Comparison of ENCODE assay signal across 8 mouse cellular contexts in the genomic region with DNA sequence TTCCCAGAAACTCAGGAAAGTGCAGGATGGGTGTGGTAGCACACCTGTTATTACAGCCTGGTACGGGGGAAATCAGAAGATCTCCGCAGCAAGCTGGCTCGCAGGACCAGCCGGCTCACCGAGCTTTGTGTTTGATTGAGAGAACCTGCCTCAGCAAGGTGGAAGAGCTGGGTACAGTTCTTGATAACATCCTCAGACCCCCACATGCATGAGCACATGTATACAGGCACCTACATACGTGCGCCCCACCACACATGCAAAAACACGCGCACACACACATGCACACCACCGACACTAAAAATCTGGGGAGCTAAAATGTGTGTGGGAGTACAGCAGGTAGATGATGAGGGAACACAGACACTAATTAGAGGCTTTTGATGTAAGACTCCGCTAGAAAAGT. TPM values are rescaled to one million over a fixed set of nuclear protein-coding genes. Genes with fewer than 3 reads are reported as not detected.
DNase-seq lines count a peak whose midpoint lies in the region; ATAC-seq and TF ChIP-seq lines count a peak whose summit lies in the region.

No protein-coding gene starts in this region.

- ATAC-seq in kidney, embryonic 14.5 days (ENCODE audit: low FRiP score, low TSS enrichment), result no peak
- ATAC-seq in embryonic facial prominence, embryonic 11.5 days (replicated peaks; ENCODE audit: insufficient number of reproducible peaks, low FRiP score, low TSS enrichment, low read depth), result no peak
- no peak for ATAC-seq in hindbrain, postnatal 0 days
- ATAC-seq in midbrain, postnatal 0 days (ENCODE audit: low FRiP score), result no peak
- no peak for ATAC-seq in inflammation-experienced regulatory T-cells, adult 6 months

- peak overlapping the region; percentile 96 for H3K4me2 ChIP-seq in kidney, embryonic 14.5 days (replicated peaks; ENCODE audit: low read depth, low read length)
- H3K4me2 ChIP-seq in embryonic facial prominence, embryonic 11.5 days (ENCODE audit: low read depth, low read length), result peak overlapping the region; percentile 89
- peak overlapping the region; percentile 91 for H3K4me2 ChIP-seq in hindbrain, postnatal 0 days (ENCODE audit: low read depth, low read length)
- H3K4me2 ChIP-seq in midbrain, postnatal 0 days (ENCODE audit: low read depth, low read length, poor library complexity, severe bottlenecking), result peak overlapping the region; percentile 64

- H3K4me1 ChIP-seq in kidney, embryonic 14.5 days (ENCODE audit: control insufficient read depth, insufficient read depth, low read length), result 0 out of 2 replicates have a peak, but pooled peaks cover 7% of the 10 kb centered on the region
- H3K4me1 ChIP-seq in embryonic facial prominence, embryonic 11.5 days (ENCODE audit: control insufficient read depth, insufficient read depth, low read length), result no peaks in the 10 kb centered on the region
- peaks cover 4% of the 10 kb centered on the region; the same call in 1 of the 2 replicates for H3K4me1 ChIP-seq in hindbrain, postnatal 0 days (ENCODE audit: insufficient read depth, low read length)
- H3K4me1 ChIP-seq in midbrain, postnatal 0 days (ENCODE audit: insufficient read depth, low read length), result 0 out of 2 replicates have a peak, but pooled peaks cover 3% of the 10 kb centered on the region

- H3K9ac ChIP-seq in kidney, embryonic 14.5 days (ENCODE audit: low read depth, low read length), result 0 out of 2 replicates have a peak overlapping the region, but pooled peaks have one; percentile 55
- peak overlapping the region; percentile 81 for H3K9ac ChIP-seq in embryonic facial prominence, embryonic 11.5 days (replicated peaks; ENCODE audit: low read length)
- peak overlapping the region; percentile 66 for H3K9ac ChIP-seq in hindbrain, postnatal 0 days (replicated peaks; ENCODE audit: low read length)
- peak overlapping the region; percentile 75 for H3K9ac ChIP-seq in midbrain, postnatal 0 days (replicated peaks; ENCODE audit: low read length, poor library complexity, severe bottlenecking)

- no peak overlapping the region for H3K27ac ChIP-seq in kidney, embryonic 14.5 days (ENCODE audit: low read depth, low read length)
- H3K27ac ChIP-seq in embryonic facial prominence, embryonic 11.5 days (replicated peaks; ENCODE audit: low read depth, low read length), result no peak overlapping the region
- H3K27ac ChIP-seq in hindbrain, postnatal 0 days, result peak overlapping the region; percentile 78; the same call in 1 of the 2 replicates
- peak overlapping the region; percentile 75 for H3K27ac ChIP-seq in midbrain, postnatal 0 days (ENCODE audit: low read depth, low read length)

- no peaks in the 10 kb centered on the region for H3K27me3 ChIP-seq in kidney, embryonic 14.5 days (ENCODE audit: control insufficient read depth, insufficient read depth, low read length)
- no peaks in the 10 kb centered on the region for H3K27me3 ChIP-seq in embryonic facial prominence, embryonic 11.5 days (ENCODE audit: control insufficient read depth, insufficient read depth, low read length)
- H3K27me3 ChIP-seq in hindbrain, postnatal 0 days (ENCODE audit: insufficient read depth, low read length), result no peaks in the 10 kb centered on the region
- no peaks in the 10 kb centered on the region for H3K27me3 ChIP-seq in midbrain, postnatal 0 days (ENCODE audit: insufficient read depth, low read length)

- H3K9me3 ChIP-seq in kidney, embryonic 14.5 days (ENCODE audit: control insufficient read depth, low read length), result no peaks in the 10 kb centered on the region
- H3K9me3 ChIP-seq in embryonic facial prominence, embryonic 11.5 days (replicated peaks; ENCODE audit: control insufficient read depth, low read length), result no peaks in the 10 kb centered on the region
- no peaks in the 10 kb centered on the region for H3K9me3 ChIP-seq in hindbrain, postnatal 0 days (ENCODE audit: low read length)
- H3K9me3 ChIP-seq in midbrain, postnatal 0 days (ENCODE audit: low read length), result no peaks in the 10 kb centered on the region

- 0 out of 2 replicates have a peak, but pooled peaks cover 4% of the 10 kb centered on the region for H3K36me3 ChIP-seq in kidney, embryonic 14.5 days (ENCODE audit: control insufficient read depth, insufficient read depth, low read length)
- no peaks in the 10 kb centered on the region for H3K36me3 ChIP-seq in embryonic facial prominence, embryonic 11.5 days (replicated peaks; ENCODE audit: control insufficient read depth, insufficient read depth, low read depth, low read length)
- H3K36me3 ChIP-seq in hindbrain, postnatal 0 days (ENCODE audit: insufficient read depth, low read length), result peaks cover 8% of the 10 kb centered on the region; the same call in 1 of the 2 replicates
- peaks cover 15% of the 10 kb centered on the region for H3K36me3 ChIP-seq in midbrain, postnatal 0 days (ENCODE audit: insufficient read depth, low read length)

- no peak for DNase-seq in kidney, adult 8-10 months
- no peak for DNase-seq in embryonic facial prominence, embryonic 11.5 days (ENCODE audit: low spot score)
- no peak for DNase-seq in hindbrain, postnatal 0 days (ENCODE audit: low spot score)
- no peak for DNase-seq in midbrain, postnatal 0 days (ENCODE audit: low spot score)
- no peak for DNase-seq in urinary bladder, postnatal 25 days (ENCODE audit: low spot score)
- DNase-seq in embryo, embryonic 10 days (ENCODE audit: low spot score), result no peak

- WGBS in kidney, embryonic 14.5 days, result 81% methylated on average over 11 of the region's 11 CpGs
- 76% methylated on average over 11 of the region's 11 CpGs for WGBS in embryonic facial prominence, embryonic 11.5 days
- WGBS in hindbrain, postnatal 0 days, result 78% methylated on average over 11 of the region's 11 CpGs
- WGBS in midbrain, postnatal 0 days, result 79% methylated on average over 11 of the region's 11 CpGs

- TF ChIP-seq CTCF in hindbrain, postnatal 0 days (IDR thresholded peaks at IDR 0.05; ENCODE audit: low read depth), result no peak
- no peak for TF ChIP-seq CTCF in midbrain, postnatal 0 days (IDR thresholded peaks at IDR 0.05)

- peak overlapping the region; percentile 55 for H3K4me3 ChIP-seq in kidney, embryonic 14.5 days (ENCODE audit: low read length)
- H3K4me3 ChIP-seq in embryonic facial prominence, embryonic 11.5 days (ENCODE audit: low read depth, low read length), result peak overlapping the region; percentile 66
- H3K4me3 ChIP-seq in hindbrain, postnatal 0 days (ENCODE audit: low read length), result peak overlapping the region; percentile 70
- peak overlapping the region; percentile 80 for H3K4me3 ChIP-seq in midbrain, postnatal 0 days (ENCODE audit: low read depth, low read length)

RNA-seq across cellular contexts. Expression of gene Daglb, which starts 0.7 kb away (rescaled TPM):
- polyA plus RNA-seq in kidney, embryonic 14.5 days (2014; fragmentation: Nextera tagmentation; extraction: Ambion mirVana), result 5.4 and 7.2 TPM in 2 replicates
- 7.2 and 7.3 TPM in 2 replicates for polyA plus RNA-seq in embryonic facial prominence, embryonic 11.5 days (2014; fragmentation: Nextera tagmentation; extraction: Ambion mirVana)
- 30.1 and 30.5 TPM in 2 replicates for total RNA-seq in hindbrain, postnatal 0 days (2014; rRNA removed)
- 19.3 and 20.3 TPM in 2 replicates for polyA plus RNA-seq in hindbrain, postnatal 0 days (2015; fragmentation: Nextera tagmentation; extraction: Ambion mirVana)
- 24.6 and 25.6 TPM in 2 replicates for total RNA-seq in midbrain, postnatal 0 days (2014; rRNA removed)
- polyA plus RNA-seq in midbrain, postnatal 0 days (2015; fragmentation: Nextera tagmentation; extraction: Ambion mirVana), result 21.3 and 22.8 TPM in 2 replicates
- 10 to 100 TPM in 2 of 3 experiments, 1 to 10 TPM in 1; 9.5 to 13.0 (median 12.7) TPM for polyA plus RNA-seq in inflammation-experienced regulatory T-cells, adult 6 months (2017; shearing (Covaris generic))

Comparison
In these comparisons a context has a peak if more than half of its experiments do, and no peak if none do; other contexts are left out.
1. H3K27ac ChIP-seq: peak in hindbrain, postnatal 0 days (single experiment) and midbrain, postnatal 0 days (single experiment); none in kidney, embryonic 14.5 days (single experiment) and embryonic facial prominence, embryonic 11.5 days (single experiment).
2. Peak in every context shown above with its lines, with median percentiles within 50 percentile points of each other: H3K4me2 ChIP-seq, H3K4me3 ChIP-seq and H3K9ac ChIP-seq.